Mouse (Mus musculus) ovary, adult 18-20 months (tissue): ENCODE results near the gene Gm20388.

Source experiments
- DNase-seq: peaks from one replicate; pipeline ENCODE4 v3.0.0; 2022; ENCODE audit warnings: low spot score, mixed read lengths

The Gm20388 gene

GRCm38 (mm10) chr8:121023736-121024135 lies 1113.1 kb downstream of the Gm20388 start:
- no peak for DNase-seq

DNA sequence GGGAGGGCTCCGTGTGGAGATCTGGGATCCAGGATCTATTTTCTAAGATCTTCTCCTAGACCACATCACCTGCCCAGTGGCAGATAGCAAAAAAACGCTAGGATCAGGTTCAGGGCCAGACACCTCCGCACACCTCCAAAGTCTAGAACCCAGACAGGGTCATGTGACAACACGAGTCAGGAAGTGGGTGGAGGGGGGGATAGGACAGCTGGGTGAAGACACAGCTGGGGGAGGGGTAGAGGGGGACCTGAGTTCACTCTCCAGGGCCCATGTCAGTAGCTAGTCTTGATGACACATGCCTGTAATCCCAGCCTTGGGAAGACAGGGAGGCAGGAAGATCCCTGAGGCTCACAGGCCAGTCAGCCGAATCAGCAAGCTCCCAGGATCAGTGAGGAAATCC lies 1114.8 kb downstream of the Gm20388 start:
- no peak for DNase-seq

- no peak for DNase-seq
Observed at GRCm38 (mm10) chr8:121027787-121028186, 1117.1 kb downstream of the Gm20388 start.

- no peak for DNase-seq
Observed at GRCm38 (mm10) chr8:121029076-121029475, 1118.4 kb downstream of the Gm20388 start.

DNA sequence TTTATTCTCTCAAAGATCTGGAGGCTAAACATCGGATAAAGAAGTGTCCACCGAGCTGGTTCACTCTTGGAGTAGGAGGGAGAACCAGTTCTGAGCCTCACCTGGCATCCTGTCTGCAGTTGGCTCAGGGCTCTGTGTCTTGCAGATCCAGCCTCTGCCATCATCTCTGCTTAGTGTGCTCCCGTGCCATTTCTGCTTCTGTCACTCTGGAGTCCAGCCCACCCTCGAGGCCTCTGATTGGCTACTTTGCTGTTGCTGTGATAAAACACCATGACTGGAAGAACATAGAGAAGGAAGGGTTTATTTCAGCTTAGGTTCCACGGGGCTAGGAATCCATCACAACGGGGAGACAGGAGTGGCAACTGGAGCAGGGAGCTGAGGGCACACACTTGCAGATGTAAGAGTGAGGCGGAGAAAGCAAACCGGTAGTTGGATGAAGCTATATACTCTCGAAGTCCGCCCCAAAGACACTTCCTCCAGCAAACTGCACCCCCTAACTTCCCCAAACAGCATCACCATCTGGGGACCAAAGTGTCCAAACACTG lies 1119.9 kb downstream of the Gm20388 start:
- no peak for DNase-seq

- no peak for DNase-seq
Observed at GRCm38 (mm10) chr8:121033299-121034013, 1122.8 kb downstream of the Gm20388 start.

GRCm38 (mm10) chr8:121035611-121036010 lies 1125.0 kb downstream of the Gm20388 start:
- no peak for DNase-seq

- no peak for DNase-seq
Observed at GRCm38 (mm10) chr8:121043719-121044440, 1133.2 kb downstream of the Gm20388 start.

GRCm38 (mm10) chr8:121047441-121047840 lies 1136.8 kb downstream of the Gm20388 start:
- DNase-seq: no peak

DNA sequence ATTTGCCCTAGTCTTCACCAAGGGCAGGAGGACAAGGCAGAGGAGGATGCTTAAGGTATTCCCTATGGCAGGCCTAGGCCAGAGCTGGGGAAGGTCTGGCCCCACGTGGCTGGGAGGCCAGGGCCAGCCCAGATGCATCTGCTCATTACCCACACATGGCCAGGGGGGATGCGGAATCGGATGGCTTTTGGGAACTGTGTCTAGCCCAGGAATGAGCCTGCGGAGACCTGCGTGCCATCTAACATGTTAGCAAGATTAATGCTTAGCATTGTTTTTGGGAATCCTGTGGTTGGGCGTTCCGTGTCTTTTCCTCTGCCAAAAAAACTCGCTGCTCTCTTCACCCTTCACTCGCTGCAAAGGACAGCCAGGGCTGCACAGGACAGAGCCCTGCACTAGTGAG lies 1147.4 kb downstream of the Gm20388 start:
- no peak for DNase-seq

DNA sequence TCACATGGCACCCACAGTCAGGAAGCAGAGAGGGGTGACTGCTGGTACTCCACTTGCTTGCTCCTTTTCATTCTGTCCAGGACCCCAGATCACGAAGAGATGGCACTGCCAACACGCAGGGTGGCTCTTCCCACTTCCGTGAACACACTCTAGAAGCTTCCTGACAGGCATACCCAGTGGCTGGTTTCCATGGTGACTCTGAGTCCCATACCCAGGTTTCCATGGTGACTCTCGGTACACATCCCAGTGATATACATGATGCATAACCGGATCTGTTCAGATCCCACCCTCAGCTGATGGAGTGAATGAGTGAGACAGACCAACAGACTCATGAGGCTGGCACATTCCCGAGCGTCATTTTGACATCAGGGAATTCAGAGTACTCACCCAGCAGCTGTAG lies 1148.5 kb downstream of the Gm20388 start:
- no peak for DNase-seq

GRCm38 (mm10) chr8:121062521-121062920 lies 1151.9 kb downstream of the Gm20388 start:
- DNase-seq: no peak

GRCm38 (mm10) chr8:121063649-121064048 lies 1153.0 kb downstream of the Gm20388 start:
- no peak for DNase-seq

- no peak for DNase-seq
Observed at GRCm38 (mm10) chr8:121071454-121071853, 1160.8 kb downstream of the Gm20388 start.

DNA sequence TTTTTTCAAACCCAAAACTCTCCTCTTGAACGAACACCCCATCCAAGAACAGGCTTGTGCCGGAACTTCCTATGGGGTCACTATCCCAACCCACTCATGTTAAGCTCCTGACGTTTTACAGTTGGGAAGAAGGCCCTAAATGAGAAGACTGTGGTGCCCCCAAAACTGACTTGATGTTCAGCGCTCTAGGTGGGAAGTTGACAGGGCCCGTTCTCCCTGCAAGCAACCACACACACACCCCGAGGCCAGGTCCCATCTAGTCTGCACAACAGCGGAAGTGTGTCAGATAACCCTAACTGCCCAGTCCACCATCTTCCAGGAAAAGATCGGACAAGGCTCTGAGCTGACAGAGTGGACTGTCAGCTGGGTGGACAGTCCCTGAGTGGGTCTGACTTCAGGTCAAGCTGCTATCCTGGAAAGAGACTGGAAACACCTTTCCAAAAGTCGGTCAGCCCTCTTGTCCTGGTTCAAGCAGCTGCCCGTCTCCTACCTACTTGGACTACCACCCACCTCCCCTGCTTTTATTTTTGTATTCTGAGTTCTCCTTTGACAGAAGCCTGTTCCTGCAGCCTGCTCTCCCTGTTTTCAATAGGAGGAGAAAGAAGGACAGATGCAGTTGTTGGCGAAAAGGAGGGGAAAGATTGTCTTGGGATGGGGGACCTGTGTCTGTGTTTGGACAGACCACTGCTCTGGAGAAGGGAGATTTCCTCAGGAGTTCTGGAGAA lies 1161.9 kb downstream of the Gm20388 start:
- no peak for DNase-seq

DNA sequence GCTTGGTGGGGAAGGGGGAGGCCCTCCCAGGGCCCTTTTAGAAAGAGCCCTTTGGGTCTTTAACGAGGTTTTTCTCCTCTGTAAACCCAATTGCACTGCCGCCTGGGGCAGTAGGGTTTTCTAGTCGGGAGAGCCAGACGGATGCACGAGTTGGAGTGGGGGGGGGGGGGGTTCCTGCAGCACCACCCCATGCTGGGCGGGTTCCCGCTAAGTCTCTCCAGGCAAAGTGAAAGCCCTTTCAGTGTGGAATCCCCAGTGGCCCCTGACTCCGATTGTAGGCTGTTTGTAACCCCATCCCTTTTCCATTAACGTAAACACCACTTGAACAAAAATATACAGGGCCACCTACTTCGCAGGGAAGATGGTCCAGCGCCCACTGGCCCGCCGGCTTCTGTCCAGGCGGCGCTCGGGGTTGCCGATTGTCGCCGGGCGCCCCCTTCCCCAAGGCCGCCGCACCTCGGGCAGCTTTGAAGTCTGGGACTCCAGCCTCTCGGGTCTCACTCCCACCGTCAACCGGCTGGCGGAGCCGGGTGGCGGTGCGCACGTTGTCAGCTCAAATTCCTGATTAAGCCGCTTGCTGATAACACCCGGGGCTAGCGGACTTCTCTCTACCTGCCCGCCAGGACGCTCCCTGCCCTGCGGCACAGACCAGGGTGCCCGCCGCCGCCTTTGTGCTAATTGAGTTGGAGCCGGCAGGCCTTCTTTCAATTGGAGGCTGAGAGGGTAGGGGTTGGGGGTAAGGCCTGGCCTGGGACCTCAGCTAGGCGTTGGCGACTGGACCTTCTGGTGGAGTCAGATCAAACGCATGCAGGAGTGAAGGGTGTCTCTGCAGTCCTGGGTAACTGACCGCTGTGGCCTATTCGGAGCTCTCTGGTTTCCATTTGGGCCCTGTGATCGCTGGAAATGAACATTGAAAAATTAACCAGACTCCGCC lies 1162.8 kb downstream of the Gm20388 start:
- no peak for DNase-seq

DNA sequence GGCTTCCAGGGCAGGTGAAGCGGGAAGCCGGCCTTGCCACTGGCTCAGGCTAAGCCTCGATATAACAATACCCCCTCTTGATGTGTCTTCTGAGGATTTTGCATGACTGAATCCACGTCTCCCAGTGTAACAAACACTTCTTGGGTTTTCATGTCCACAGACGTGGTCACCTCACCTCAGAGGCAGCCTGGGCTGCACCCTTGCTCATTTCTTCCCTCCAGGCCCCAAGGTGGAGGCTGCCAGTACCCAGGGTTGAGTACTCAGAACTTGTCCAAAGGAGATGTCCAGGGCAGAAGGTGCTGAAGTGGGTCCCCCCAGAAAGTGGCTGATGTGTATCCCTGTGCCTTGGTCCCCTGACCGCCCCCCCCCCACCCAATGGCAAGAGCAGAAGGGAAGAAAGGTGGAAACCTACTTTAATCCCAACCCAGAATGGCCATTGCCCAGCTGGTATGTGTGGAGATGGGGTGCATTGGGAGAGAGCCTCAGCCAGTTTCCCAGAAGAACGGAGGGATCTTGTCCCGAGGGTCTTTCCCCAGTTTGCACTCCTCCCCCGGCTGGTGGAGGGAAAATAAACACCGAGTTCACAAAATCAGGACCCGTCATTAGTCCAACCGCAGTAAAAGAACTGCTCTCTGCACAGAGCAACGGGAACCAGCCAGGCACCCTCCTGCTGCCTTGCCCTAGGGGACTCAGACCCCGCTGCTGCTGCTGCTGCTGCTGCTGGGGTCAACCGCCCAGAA lies 1163.6 kb downstream of the Gm20388 start:
- no peak for DNase-seq

GRCm38 (mm10) chr8:121074848-121075145 lies 1164.2 kb downstream of the Gm20388 start:
- DNase-seq: no peak

- no peak for DNase-seq
Observed at GRCm38 (mm10) chr8:121075936-121076335, 1165.3 kb downstream of the Gm20388 start.

GRCm38 (mm10) chr8:121076555-121076954 lies 1165.9 kb downstream of the Gm20388 start:
- no peak for DNase-seq

DNA sequence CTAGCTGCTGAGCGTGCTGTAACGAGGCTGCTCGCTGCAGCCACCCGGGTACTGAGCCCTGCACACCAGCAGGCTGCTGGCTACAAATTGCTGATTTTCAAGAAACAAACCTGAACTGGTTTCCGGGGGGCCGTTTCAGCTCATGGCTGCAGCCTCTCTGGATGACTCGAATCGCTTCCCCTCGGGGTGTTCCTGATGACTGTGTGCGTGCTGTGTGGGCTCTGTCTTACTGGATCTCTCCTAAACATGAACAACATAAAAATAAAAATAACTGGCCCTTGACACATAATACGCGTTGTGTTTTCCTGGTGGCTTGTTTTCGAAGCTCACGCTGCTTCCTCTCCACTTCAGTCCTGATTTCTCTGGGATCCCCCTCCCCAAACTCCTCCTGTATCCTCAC lies 1168.1 kb downstream of the Gm20388 start:
- DNase-seq: no peak
